Mouse (Mus musculus): ENCODE measurements around the gene Mog. TPM values are rescaled to one million over a fixed set of nuclear protein-coding genes. Genes with fewer than 3 reads are reported as not detected.

Gene Mog
- polyA plus RNA-seq, 1 experiment from 2014 or later: 2.2 TPM

DNA sequence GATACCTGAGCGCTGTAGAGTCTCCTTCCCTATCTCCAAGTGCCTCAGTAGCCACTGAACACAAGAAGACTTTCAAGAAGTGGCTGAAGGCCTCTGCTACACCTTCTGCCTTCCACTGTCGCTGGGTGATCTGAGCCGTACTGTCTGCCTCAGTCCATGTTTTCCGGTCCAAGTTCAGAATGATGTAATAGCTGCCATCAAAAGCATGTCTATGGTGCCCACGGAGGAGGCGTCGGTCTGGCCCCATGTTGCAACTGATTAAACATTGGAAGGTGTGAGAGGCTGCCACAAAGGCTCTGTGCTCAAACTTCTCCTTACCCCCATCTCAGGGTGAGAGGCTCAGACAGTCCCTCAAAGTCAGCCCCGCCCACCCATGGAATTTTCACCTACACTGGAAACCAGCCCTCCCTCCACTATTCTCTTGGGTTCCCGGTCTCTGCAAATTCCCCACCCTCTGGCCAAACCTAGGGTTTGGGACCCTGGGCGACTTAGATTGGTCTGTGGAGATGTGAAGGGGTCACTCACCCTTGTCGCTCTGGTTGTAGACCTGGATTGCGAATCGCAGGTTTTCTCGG is 52.8 kb downstream of the Mog start:
- DNase-seq (ENCODE audit: low spot score): no peak
- H3K9me3 ChIP-seq (ENCODE audit: control insufficient read depth, low read length): no peaks in the 10 kb centered on the region
- H3K4me1 ChIP-seq (replicated peaks; ENCODE audit: control insufficient read depth, insufficient read depth, low read length): no peaks in the 10 kb centered on the region
- H3K27ac ChIP-seq: no peak overlapping the region
- H3K27me3 ChIP-seq (ENCODE audit: control insufficient read depth, insufficient read depth, low read length): no peaks in the 10 kb centered on the region
- 88% methylated on average over 14 of the region's 14 CpGs for WGBS
- H3K4me3 ChIP-seq (replicated peaks; ENCODE audit: low read length): no peak overlapping the region
- no peak overlapping the region for H3K9ac ChIP-seq
- H3K4me2 ChIP-seq (replicated peaks): no peak overlapping the region
- ATAC-seq (ENCODE audit: low FRiP score): no peak
- no peaks in the 10 kb centered on the region for H3K36me3 ChIP-seq (replicated peaks; ENCODE audit: control insufficient read depth, insufficient read depth)

DNA sequence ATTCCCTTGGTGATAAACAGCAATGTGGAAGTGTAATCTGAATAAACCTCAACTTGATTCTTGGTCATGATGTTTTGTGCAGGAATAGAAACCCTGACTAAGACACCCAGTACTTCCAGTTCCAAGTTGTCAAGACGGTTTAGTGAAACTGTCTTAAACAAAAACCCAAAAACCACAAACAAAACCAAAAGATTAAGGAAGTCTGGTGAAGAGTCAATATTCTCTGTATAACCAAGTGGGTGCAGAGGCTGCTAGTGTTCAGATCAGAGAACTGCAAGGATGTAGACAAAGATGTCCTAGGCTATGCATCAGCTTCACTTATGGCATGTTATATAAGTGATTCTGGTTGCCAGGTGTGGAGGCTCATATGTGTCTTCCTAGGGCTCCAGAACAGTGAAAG is 56.3 kb downstream of the Mog start:
- no peaks in the 10 kb centered on the region for H3K36me3 ChIP-seq (replicated peaks; ENCODE audit: control insufficient read depth, insufficient read depth)
- H3K9ac ChIP-seq: no peak overlapping the region
- ATAC-seq (ENCODE audit: low FRiP score) (no peak), DNase-seq (ENCODE audit: low spot score) (no peak)
- H3K4me3 ChIP-seq (replicated peaks; ENCODE audit: low read length): no peak overlapping the region
- H3K4me1 ChIP-seq (replicated peaks; ENCODE audit: control insufficient read depth, insufficient read depth, low read length): no peaks in the 10 kb centered on the region
- no peaks in the 10 kb centered on the region for H3K27me3 ChIP-seq (ENCODE audit: control insufficient read depth, insufficient read depth, low read length)
- H3K27ac ChIP-seq: no peak overlapping the region
- WGBS: 94% methylated on average over 1 of the region's 1 CpGs
- H3K4me2 ChIP-seq (replicated peaks): no peak overlapping the region
- H3K9me3 ChIP-seq (ENCODE audit: control insufficient read depth, low read length): no peaks in the 10 kb centered on the region

DNA sequence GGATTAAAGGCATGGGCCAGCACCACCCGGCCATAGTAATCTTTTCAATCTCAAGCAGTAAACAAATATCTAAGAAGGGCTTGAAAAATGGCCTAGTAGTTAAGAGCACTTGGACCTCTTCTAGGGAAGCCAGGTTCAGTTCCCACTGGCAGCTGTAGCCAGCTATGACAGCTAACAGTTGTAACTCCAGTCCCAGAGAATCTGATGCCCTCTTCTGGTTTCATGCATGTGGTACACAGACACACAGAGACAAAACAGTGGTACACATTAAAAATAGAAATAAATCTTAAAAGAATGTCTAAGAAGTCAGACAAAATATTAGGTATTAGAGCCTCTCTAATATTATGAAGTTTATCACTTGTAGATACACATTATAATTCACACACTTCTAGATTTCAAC is 62.1 kb downstream of the Mog start:
- Histone ChIP-seq H3K4me3 (replicated peaks; ENCODE audit: low read length) (no peak overlapping the region), H3K9me3 (ENCODE audit: control insufficient read depth, low read length) (no peaks in the 10 kb centered on the region), H3K27ac (no peak overlapping the region), H3K9ac (no peak overlapping the region), H3K4me1 (replicated peaks; ENCODE audit: control insufficient read depth, insufficient read depth, low read length) (peaks cover 11% of the 10 kb centered on the region), H3K36me3 (replicated peaks; ENCODE audit: control insufficient read depth, insufficient read depth) (0 out of 2 replicates have a peak, but pooled peaks cover 8% of the 10 kb centered on the region), H3K27me3 (ENCODE audit: control insufficient read depth, insufficient read depth, low read length) (no peaks in the 10 kb centered on the region), H3K4me2 (replicated peaks) (no peak overlapping the region)
- DNase-seq (ENCODE audit: low spot score) (no peak), ATAC-seq (ENCODE audit: low FRiP score) (no peak)
- WGBS: 75% methylated on average over 1 of the region's 1 CpGs

Other genes with a start within 250 kb of the Mog start
- gene H2-M10.6, start 211.2 kb downstream of the Mog start, polyA plus RNA-seq (2014; fragmentation: Nextera tagmentation; extraction: Ambion mirVana): not detected in 2 replicates
- 35.0 and 39.8 TPM in 2 replicates for gene Trim26, start 186.3 kb downstream of the Mog start, polyA plus RNA-seq (2014; fragmentation: Nextera tagmentation; extraction: Ambion mirVana)
- 0.61 and 0.78 TPM in 2 replicates for gene Trim15, start 156.2 kb downstream of the Mog start, polyA plus RNA-seq (2014; fragmentation: Nextera tagmentation; extraction: Ambion mirVana)
- 0.88 and 2.1 TPM in 2 replicates for gene Trim10, start 153.8 kb downstream of the Mog start, polyA plus RNA-seq (2014; fragmentation: Nextera tagmentation; extraction: Ambion mirVana)
- gene Trim40, start 133.3 kb downstream of the Mog start, polyA plus RNA-seq (2014; fragmentation: Nextera tagmentation; extraction: Ambion mirVana): not detected in 2 replicates
- not detected in 2 replicates for gene Trim31, start 125.3 kb downstream of the Mog start, polyA plus RNA-seq (2014; fragmentation: Nextera tagmentation; extraction: Ambion mirVana)
- gene Rnf39, start 80.5 kb downstream of the Mog start, polyA plus RNA-seq (2014; fragmentation: Nextera tagmentation; extraction: Ambion mirVana): 0.90 and 1.3 TPM in 2 replicates
- 170 and 191 TPM in 2 replicates for gene Ppp1r11, start 71.7 kb downstream of the Mog start, polyA plus RNA-seq (2014; fragmentation: Nextera tagmentation; extraction: Ambion mirVana)
- gene Znrd1, start 64.8 kb downstream of the Mog start, polyA plus RNA-seq (2014; fragmentation: Nextera tagmentation; extraction: Ambion mirVana): 50.4 and 55.7 TPM in 2 replicates
- 3.4 and 5.1 TPM in 2 replicates for gene Znrd1as, start 64.8 kb downstream of the Mog start, polyA plus RNA-seq (2014; fragmentation: Nextera tagmentation; extraction: Ambion mirVana)
- 0.47 TPM in 1 of 2 replicates, not detected in the other for gene 2410137M14Rik, start 42.2 kb downstream of the Mog start, polyA plus RNA-seq (2014; fragmentation: Nextera tagmentation; extraction: Ambion mirVana)
- 0.64 and 1.0 TPM in 2 replicates for gene H2-M5, start 33.9 kb downstream of the Mog start, polyA plus RNA-seq (2014; fragmentation: Nextera tagmentation; extraction: Ambion mirVana)
- 225 and 236 TPM in 2 replicates for gene Zfp57, start 22.2 kb downstream of the Mog start, polyA plus RNA-seq (2014; fragmentation: Nextera tagmentation; extraction: Ambion mirVana)
- gene Gabbr1, start 22.6 kb upstream of the Mog start, polyA plus RNA-seq (2014; fragmentation: Nextera tagmentation; extraction: Ambion mirVana): 114 and 117 TPM in 2 replicates
- not detected in 2 replicates for gene Olfr90, start 65.1 kb upstream of the Mog start, polyA plus RNA-seq (2014; fragmentation: Nextera tagmentation; extraction: Ambion mirVana)
- not detected in 2 replicates for gene Olfr91, start 74.9 kb upstream of the Mog start, polyA plus RNA-seq (2014; fragmentation: Nextera tagmentation; extraction: Ambion mirVana)
- gene Olfr92, start 96.7 kb upstream of the Mog start, polyA plus RNA-seq (2014; fragmentation: Nextera tagmentation; extraction: Ambion mirVana): not detected in 2 replicates
- not detected in 2 replicates for gene Olfr93, start 138.1 kb upstream of the Mog start, polyA plus RNA-seq (2014; fragmentation: Nextera tagmentation; extraction: Ambion mirVana)
- gene Ubd, start 170.5 kb upstream of the Mog start, polyA plus RNA-seq (2014; fragmentation: Nextera tagmentation; extraction: Ambion mirVana): not detected in 2 replicates
- gene Olfr94, start 177.6 kb upstream of the Mog start, polyA plus RNA-seq (2014; fragmentation: Nextera tagmentation; extraction: Ambion mirVana): 0.21 TPM in 1 of 2 replicates, not detected in the other
- not detected in 2 replicates for gene Olfr95, start 189.7 kb upstream of the Mog start, polyA plus RNA-seq (2014; fragmentation: Nextera tagmentation; extraction: Ambion mirVana)
- gene Olfr96, start 196.7 kb upstream of the Mog start, polyA plus RNA-seq (2014; fragmentation: Nextera tagmentation; extraction: Ambion mirVana): not detected in 2 replicates
- not detected in 2 replicates for gene Olfr97, start 213.9 kb upstream of the Mog start, polyA plus RNA-seq (2014; fragmentation: Nextera tagmentation; extraction: Ambion mirVana)
- not detected in 2 replicates for gene Olfr98, start 240.4 kb upstream of the Mog start, polyA plus RNA-seq (2014; fragmentation: Nextera tagmentation; extraction: Ambion mirVana)
- 0.90 and 1.8 TPM in 2 replicates for gene H2-M3, start 246.8 kb upstream of the Mog start, polyA plus RNA-seq (2014; fragmentation: Nextera tagmentation; extraction: Ambion mirVana)